Mouse (Mus musculus): ENCODE measurements around the gene Serinc4.

- no peak for TF ChIP-seq GATA1 (IDR thresholded peaks at IDR 0.05; ENCODE audit: borderline replicate concordance, low read length)
- TF ChIP-seq FLI1 (IDR thresholded peaks at IDR 0.05; ENCODE audit: low read length), result no peak
Measured at GRCm38 (mm10) chr2:121415591-121415990, 41.0 kb downstream of the Serinc4 start.

Measured in megakaryocyte, embryonic 14.5 days (primary cell).